Comparison of ENCODE assay signal across 19 mouse cellular contexts in the genomic region with DNA sequence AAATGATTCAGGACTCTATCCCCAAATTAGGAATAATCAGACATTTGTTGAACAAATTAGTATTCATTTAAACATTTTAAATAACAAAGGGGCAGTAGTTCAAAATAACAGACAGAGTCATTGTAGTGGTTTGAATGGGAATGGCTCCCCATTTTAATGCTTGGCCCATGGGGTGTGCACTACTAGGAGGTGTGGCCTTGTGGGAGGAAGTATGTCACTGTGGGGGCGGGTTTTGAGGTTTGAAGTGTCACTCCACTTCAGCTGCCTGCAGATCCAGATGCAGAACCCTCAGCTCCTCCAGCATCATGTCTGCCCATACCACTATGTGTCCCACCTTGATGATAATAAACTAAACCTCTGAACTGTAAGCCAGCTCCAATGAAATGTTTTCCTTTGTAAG. TPM values are rescaled to one million over a fixed set of nuclear protein-coding genes. Genes with fewer than 3 reads are reported as not detected.
DNase-seq lines count a peak whose midpoint lies in the region; ATAC-seq lines count a peak whose summit lies in the region.
"Had no signal": no experiment of that assay in that cellular context is flagged by ENCODE, and none has a peak within 500 bp of the region (broad histone marks: within the 10 kb centered on the region; RNA-seq: fewer than 3 reads in every experiment).

No protein-coding gene starts in this region.

- no peak for ATAC-seq in CD4-positive, CD25-positive, alpha-beta regulatory T cell, adult 4 months
- ATAC-seq in inflammation-experienced regulatory T-cells, adult 6 months = peak; percentile 41
- no peak for ATAC-seq in erythroid progenitor cell, adult 5-6 weeks (replicated peaks; ENCODE audit: low FRiP score, poor library complexity, severe bottlenecking)
- ATAC-seq: hindbrain, embryonic 16.5 days had no signal

- peak; percentile 29 for DNase-seq in CD4-positive, CD25-positive, alpha-beta regulatory T cell, adult 2 months (ENCODE audit: low read depth, low spot score)
- DNase-seq in layer of hippocampus, adult 9-11 months = peak; percentile 61
- no peak for DNase-seq in layer of hippocampus, postnatal 25 days (ENCODE audit: extremely low spot score in 1 of 2, low spot score in 1 of 2)
- DNase-seq in T-cell, adult 2 months (ENCODE audit: low spot score) = peak; percentile 32
- DNase-seq in kidney, postnatal 25 days = no peak
- DNase-seq: adrenal gland, adult 8-10 months; cerebellum, adult 11-12 months; gastrocnemius, postnatal 36 days; heart, postnatal 4 days; kidney, adult 18-20 months; kidney, postnatal 14 days; lung, adult 2 months; lung, postnatal 36 days; right cerebral cortex, postnatal 14 days had no signal

RNA-seq across cellular contexts. Expression of a gene that starts 26.6 kb away (rescaled TPM):
- polyA plus RNA-seq in CD4-positive, CD25-positive, alpha-beta regulatory T cell, adult 4 months (2017; shearing (Covaris generic)) = 100 to 1,000 TPM in 1 of 2 experiments, 10 to 100 TPM in 1; 76.0 to 120 TPM
- 10 to 100 TPM; 59.7 to 68.5 TPM for total RNA-seq in layer of hippocampus, postnatal 25 days (2021)
- polyA plus RNA-seq in inflammation-experienced regulatory T-cells, adult 6 months (2017; shearing (Covaris generic)) = 100 to 1,000 TPM in 2 of 3 experiments, 10 to 100 TPM in 1; 89.4 to 175 (median 126) TPM
- total RNA-seq in erythroid progenitor cell, adult 5-6 weeks (2015; ENCODE audit: low replicate concordance) = 1.7 and 6.1 TPM in 2 replicates
- total RNA-seq in erythroid progenitor cell, adult 5-6 weeks (2017; ENCODE audit: low replicate concordance) = 1.1 and 9.4 TPM in 2 replicates

RNA-seq across cellular contexts. Expression of a gene that starts 55.7 kb away (rescaled TPM):
- 100 to 1,000 TPM in 1 of 2 experiments, 10 to 100 TPM in 1; 97.6 to 108 TPM for polyA plus RNA-seq in CD4-positive, CD25-positive, alpha-beta regulatory T cell, adult 4 months (2017; shearing (Covaris generic))
- under 1 TPM in 1 of 2 experiments, not detected in 1; 0.38 TPM for total RNA-seq in layer of hippocampus, postnatal 25 days (2021)
- polyA plus RNA-seq in inflammation-experienced regulatory T-cells, adult 6 months (2017; shearing (Covaris generic)) = 100 to 1,000 TPM in 2 of 3 experiments, 10 to 100 TPM in 1; 86.1 to 165 (median 108) TPM
- total RNA-seq in erythroid progenitor cell, adult 5-6 weeks (2015; ENCODE audit: low replicate concordance) = 5.4 and 13.4 TPM in 2 replicates
- 14.5 and 16.6 TPM in 2 replicates for total RNA-seq in erythroid progenitor cell, adult 5-6 weeks (2017; ENCODE audit: low replicate concordance)
- polyA plus RNA-seq: forebrain, embryonic 10.5 days had no signal

Comparison
In these comparisons a context has a peak if more than half of its experiments do, and no peak if none do; other contexts are left out.
1. DNase-seq: peak in CD4-positive, CD25-positive, alpha-beta regulatory T cell, adult 2 months (single experiment), layer of hippocampus, adult 9-11 months (single experiment) and T-cell, adult 2 months (single experiment); none in layer of hippocampus, postnatal 25 days (0 of 2) and kidney, postnatal 25 days (0 of 2).
2. RNA of a gene that starts 26.6 kb away (total RNA-seq): 59.7 to 68.5 TPM in layer of hippocampus, postnatal 25 days; 1.1 to 9.4 TPM in erythroid progenitor cell, adult 5-6 weeks; every median in the first group is over 4 times any median in the second.
3. RNA of a gene that starts 55.7 kb away (total RNA-seq): 5.4 to 16.6 TPM in erythroid progenitor cell, adult 5-6 weeks; 0.38 TPM in layer of hippocampus, postnatal 25 days; every median in the first group is over 4 times any median in the second.